Mouse (Mus musculus) ES-Bruce4 (cell line): ENCODE data around the gene Zbtb2.

Experiments
- CTCF ChIP-seq: IDR thresholded peaks from one replicate; pipeline ENCODE4 v1.8.1; 2011; ENCODE audit warnings: low read depth, low read length
- EP300 ChIP-seq: IDR thresholded peaks from 2 replicates; pipeline ENCODE4 v1.6.1; 2011; ENCODE audit warnings: low read depth, low read length; ENCODE audit not compliant: insufficient read depth
- POLR2A ChIP-seq: IDR thresholded peaks from one replicate; pipeline ENCODE4 v1.8.1; 2011; ENCODE audit warnings: low read length; ENCODE audit not compliant: insufficient read depth

- TF ChIP-seq CTCF (no peak), EP300 (no peak), POLR2A (no peak)
These were observed 48.9 kb downstream of the Zbtb2 start for GRCm38 (mm10) chr10:4338863-4339461.
